Mouse (Mus musculus) stomach, postnatal 0 days (tissue): Measurements from ENCODE around the gene Ppp1r9a. TPM values are rescaled to one million over a fixed set of nuclear protein-coding genes. Genes with fewer than 3 reads are reported as not detected.

Experiments
- ATAC-seq: fragments of 200-750 bp; cut with Nextera tagmentation; 2 replicates; pipeline ENCODE4 v1.8.0; 2017; ENCODE audit not compliant: low FRiP score, low TSS enrichment
- DNase-seq: peaks from one replicate; pipeline ENCODE4 v3.0.0-alpha.2; 2016; ENCODE audit warnings: low spot score
- H3K27ac ChIP-seq: fragments of 300-500 bp; sonication (generic); replicated peaks from 2 replicates; pipeline ENCODE4 v1.5.1; 2014; ENCODE audit warnings: mild to moderate bottlenecking, control low read depth
- H3K27me3 ChIP-seq: fragments of 300-500 bp; sonication (generic); 2 replicates; pipeline ENCODE4 v1.6.1; 2014; ENCODE audit warnings: low read length; ENCODE audit not compliant: control insufficient read depth, insufficient read depth
- H3K36me3 ChIP-seq: fragments of 300-500 bp; sonication (generic); 2 replicates; pipeline ENCODE4 v1.6.1; 2014; ENCODE audit warnings: low read length, mixed read lengths; ENCODE audit not compliant: control insufficient read depth, insufficient read depth
- H3K4me1 ChIP-seq: fragments of 300-500 bp; sonication (generic); replicated peaks from 2 replicates; pipeline ENCODE4 v1.6.1; 2014; ENCODE audit warnings: antibody characterized with exemption; ENCODE audit not compliant: control insufficient read depth, insufficient read depth
- H3K4me2 ChIP-seq: fragments of 300-500 bp; sonication (generic); replicated peaks from 2 replicates; pipeline ENCODE4 v1.6.1; 2014; ENCODE audit warnings: low read depth, mild to moderate bottlenecking, control low read depth, moderate library complexity
- H3K4me3 ChIP-seq: fragments of 300-500 bp; sonication (generic); 2 replicates; pipeline ENCODE4 v1.5.1; 2014; ENCODE audit warnings: low read depth, low read length, control low read depth
- H3K9ac ChIP-seq: fragments of 300-500 bp; sonication (generic); 2 replicates; pipeline ENCODE4 v1.6.1; 2014; ENCODE audit warnings: mild to moderate bottlenecking, low read length, control low read depth, mixed read lengths
- H3K9me3 ChIP-seq: fragments of 300-500 bp; sonication (generic); 2 replicates; pipeline ENCODE4 v1.6.1; 2016; ENCODE audit warnings: low read length; ENCODE audit not compliant: control insufficient read depth
- CTCF ChIP-seq: IDR thresholded peaks from 2 replicates; pipeline ENCODE4 v1.5.1; 2016; ENCODE audit warnings: antibody characterized with exemption, low read depth, mild to moderate bottlenecking, moderate library complexity
- EP300 ChIP-seq: optimal IDR thresholded peaks from 2 replicates; pipeline ENCODE3; 2016; ENCODE audit warnings: antibody characterized with exemption
- WGBS: fragments of 180-500 bp; shearing (Covaris S2); extraction: QIAGEN DNeasy Blood & Tissue Kit; methylation state at CpG from one replicate; pipeline ENCODE4 v1.1.7; 2014; 5-methylcytosine and 5-hydroxymethylcytosine counted together
- polyA plus RNA-seq: library from polyadenylated mRNA; unstranded; fragments of >200 nt; fragmentation: Nextera tagmentation; extraction: Ambion mirVana; gene quantifications from 2 replicates; pipeline ENCODE4 v1.2.1, GENCODE M21; 2015

The Ppp1r9a gene
- polyA plus RNA-seq, 1 experiment from 2014 or later = 3.1 TPM

GRCm38 (mm10) chr6:5045854-5046253 lies 143.1 kb downstream of the Ppp1r9a start:
- WGBS = 68% methylated on average over 6 of the region's 6 CpGs
- Histone ChIP-seq H3K4me3 (no peak overlapping the region), H3K27ac (no peak overlapping the region), H3K36me3 (no peaks in the 10 kb centered on the region), H3K27me3 (no peaks in the 10 kb centered on the region), H3K9me3 (no peaks in the 10 kb centered on the region), H3K9ac (no peak overlapping the region), H3K4me1 (no peaks in the 10 kb centered on the region), H3K4me2 (no peak overlapping the region)
- TF ChIP-seq EP300 (no peak), CTCF (no peak)
- no peak for DNase-seq
- no peak for ATAC-seq

GRCm38 (mm10) chr6:5048025-5048424 lies 145.3 kb downstream of the Ppp1r9a start:
- TF ChIP-seq EP300 = no peak
- no peak for TF ChIP-seq CTCF
- 73% methylated on average over 3 of the region's 3 CpGs for WGBS
- DNase-seq = no peak
- no peak overlapping the region for H3K4me3 ChIP-seq
- no peaks in the 10 kb centered on the region for H3K9me3 ChIP-seq
- no peak for ATAC-seq
- H3K27me3 ChIP-seq = no peaks in the 10 kb centered on the region
- H3K4me2 ChIP-seq = no peak overlapping the region
- no peak overlapping the region for H3K27ac ChIP-seq
- no peak overlapping the region for H3K9ac ChIP-seq
- H3K36me3 ChIP-seq = no peaks in the 10 kb centered on the region
- H3K4me1 ChIP-seq = no peaks in the 10 kb centered on the region

- Histone ChIP-seq H3K9ac (no peak overlapping the region), H3K4me1 (no peaks in the 10 kb centered on the region), H3K4me2 (no peak overlapping the region), H3K27ac (no peak overlapping the region), H3K4me3 (no peak overlapping the region), H3K9me3 (no peaks in the 10 kb centered on the region), H3K27me3 (no peaks in the 10 kb centered on the region), H3K36me3 (no peaks in the 10 kb centered on the region)
- no peak for TF ChIP-seq CTCF
- no peak for TF ChIP-seq EP300
- DNase-seq (no peak), ATAC-seq (no peak)
- 48% methylated on average over 2 of the region's 2 CpGs for WGBS
Measured at GRCm38 (mm10) chr6:5052309-5052708, 149.6 kb downstream of the Ppp1r9a start.

- DNase-seq (no peak), ATAC-seq (no peak)
- Histone ChIP-seq H3K9me3 (no peaks in the 10 kb centered on the region), H3K27me3 (no peaks in the 10 kb centered on the region), H3K4me1 (no peaks in the 10 kb centered on the region), H3K36me3 (no peaks in the 10 kb centered on the region), H3K27ac (no peak overlapping the region), H3K4me2 (no peak overlapping the region), H3K4me3 (no peak overlapping the region), H3K9ac (no peak overlapping the region)
- TF ChIP-seq EP300 (no peak), CTCF (no peak)
- WGBS = 90% methylated on average over 4 of the region's 4 CpGs
Measured at GRCm38 (mm10) chr6:5054446-5055095, 151.9 kb downstream of the Ppp1r9a start.

- ATAC-seq (no peak), DNase-seq (no peak)
- 64% methylated on average over 3 of the region's 3 CpGs for WGBS
- TF ChIP-seq EP300 (no peak), CTCF (no peak)
- no peak overlapping the region for H3K27ac ChIP-seq
- H3K27me3 ChIP-seq = no peaks in the 10 kb centered on the region
- H3K9ac ChIP-seq = no peak overlapping the region
- no peaks in the 10 kb centered on the region for H3K9me3 ChIP-seq
- no peaks in the 10 kb centered on the region for H3K36me3 ChIP-seq
- no peak overlapping the region for H3K4me2 ChIP-seq
- H3K4me3 ChIP-seq = no peak overlapping the region
- H3K4me1 ChIP-seq = no peaks in the 10 kb centered on the region
Measured at GRCm38 (mm10) chr6:5074736-5075135, 172.0 kb downstream of the Ppp1r9a start.

- Histone ChIP-seq H3K9ac (no peak overlapping the region), H3K9me3 (no peaks in the 10 kb centered on the region), H3K36me3 (no peaks in the 10 kb centered on the region), H3K4me2 (no peak overlapping the region), H3K4me1 (no peaks in the 10 kb centered on the region), H3K4me3 (no peak overlapping the region), H3K27ac (no peak overlapping the region), H3K27me3 (no peaks in the 10 kb centered on the region)
- no peak for ATAC-seq
- WGBS = 73% methylated on average over 7 of the region's 7 CpGs
- DNase-seq = no peak
- no peak for TF ChIP-seq CTCF
- TF ChIP-seq EP300 = no peak
Measured at GRCm38 (mm10) chr6:5075680-5076079, 173.0 kb downstream of the Ppp1r9a start.
